Mouse (Mus musculus) liver, postnatal 0 days (tissue): ENCODE data around the gene F10.

ENCODE experiments used
- CTCF ChIP-seq: sonication (generic); IDR thresholded peaks from 2 replicates; pipeline ENCODE4 v1.5.1; 2016; ENCODE audit warnings: antibody characterized with exemption, low read depth
- EP300 ChIP-seq: IDR thresholded peaks from 2 replicates; pipeline ENCODE4 v1.6.1; 2016; ENCODE audit warnings: antibody characterized with exemption, low read depth, mild to moderate bottlenecking

DNA sequence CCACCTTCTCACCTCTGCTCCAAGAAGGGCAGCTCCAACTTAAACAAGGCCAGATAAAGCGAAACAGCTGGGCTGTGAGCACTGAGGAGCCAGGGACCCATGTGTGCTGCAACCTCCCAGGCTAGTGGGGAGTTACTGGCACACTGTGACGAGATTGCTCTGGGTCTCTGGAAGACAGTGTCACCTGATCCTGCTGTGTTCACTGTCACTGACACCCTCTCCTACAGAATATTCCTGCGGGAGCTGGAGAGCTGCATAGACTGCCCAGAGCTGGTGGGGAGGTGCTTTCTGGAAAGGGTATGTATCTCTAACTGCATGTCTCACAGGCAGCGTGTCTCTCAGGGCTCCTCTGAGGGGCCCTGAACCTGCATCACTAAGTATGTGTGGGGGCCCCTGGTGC lies 29.6 kb upstream of the F10 start:
- no peak for TF ChIP-seq EP300
- no peak for TF ChIP-seq CTCF
